Mouse (Mus musculus) midbrain, embryonic 11.5 days (tissue): Measurements from ENCODE around the gene Gstm3. TPM values are rescaled to one million over a fixed set of nuclear protein-coding genes. Genes with fewer than 3 reads are reported as not detected.
A peak's percentile ranks its signal among the peaks of the same experiment; 100 is the strongest.

ENCODE experiments used
- ATAC-seq: fragments of 200-750 bp; cut with Nextera tagmentation; 2 replicates; pipeline ENCODE4 v1.8.0; 2017; ENCODE audit warnings: moderate TSS enrichment, moderate library complexity; ENCODE audit not compliant: low FRiP score
- DNase-seq: peaks from one replicate; pipeline ENCODE4 v3.0.0; 2015; ENCODE audit warnings: low spot score; ENCODE audit errors: missing footprints
- H3K27ac ChIP-seq: fragments of 300-500 bp; sonication (generic); 2 replicates; pipeline ENCODE4 v1.5.1; 2014; ENCODE audit warnings: low read depth, low read length
- H3K27me3 ChIP-seq: fragments of 300-500 bp; sonication (generic); 2 replicates; pipeline ENCODE4 v1.6.1; 2014; ENCODE audit warnings: mild to moderate bottlenecking, low read length, moderate library complexity, mixed read lengths; ENCODE audit not compliant: control insufficient read depth, insufficient read depth
- H3K36me3 ChIP-seq: fragments of 300-500 bp; sonication (generic); 2 replicates; pipeline ENCODE4 v1.6.1; 2014; ENCODE audit warnings: mild to moderate bottlenecking, low read length, moderate library complexity, mixed read lengths; ENCODE audit not compliant: control insufficient read depth, insufficient read depth
- H3K4me1 ChIP-seq: fragments of 300-500 bp; sonication (generic); 2 replicates; pipeline ENCODE4 v1.6.1; 2014; ENCODE audit warnings: low read length; ENCODE audit not compliant: control insufficient read depth, insufficient read depth
- H3K4me2 ChIP-seq: fragments of 300-500 bp; sonication (generic); 2 replicates; pipeline ENCODE4 v1.6.1; 2014; ENCODE audit warnings: mild to moderate bottlenecking, moderate library complexity
- H3K4me3 ChIP-seq: fragments of 300-500 bp; sonication (generic); 2 replicates; pipeline ENCODE4 v1.5.1; 2014; ENCODE audit warnings: low read depth, low read length
- H3K9ac ChIP-seq: fragments of 300-500 bp; sonication (generic); 2 replicates; pipeline ENCODE4 v1.6.1; 2014; ENCODE audit warnings: low read length
- H3K9me3 ChIP-seq: fragments of 300-500 bp; sonication (generic); 2 replicates; pipeline ENCODE4 v1.6.1; 2016; ENCODE audit warnings: low read length; ENCODE audit not compliant: control insufficient read depth
- WGBS: fragments of 180-500 bp; shearing (Covaris S2); extraction: QIAGEN DNeasy Blood & Tissue Kit; methylation state at CpG from one replicate; pipeline ENCODE4 v1.1.7; 2014; 5-methylcytosine and 5-hydroxymethylcytosine counted together
- polyA plus RNA-seq: library from polyadenylated mRNA; unstranded; fragments of >200 nt; fragmentation: Nextera tagmentation; extraction: Ambion mirVana; gene quantifications from 2 replicates; pipeline ENCODE4 v1.2.1, GENCODE M21; 2014

Gene Gstm3
- polyA plus RNA-seq, 1 experiment from 2014 or later = not detected

DNA sequence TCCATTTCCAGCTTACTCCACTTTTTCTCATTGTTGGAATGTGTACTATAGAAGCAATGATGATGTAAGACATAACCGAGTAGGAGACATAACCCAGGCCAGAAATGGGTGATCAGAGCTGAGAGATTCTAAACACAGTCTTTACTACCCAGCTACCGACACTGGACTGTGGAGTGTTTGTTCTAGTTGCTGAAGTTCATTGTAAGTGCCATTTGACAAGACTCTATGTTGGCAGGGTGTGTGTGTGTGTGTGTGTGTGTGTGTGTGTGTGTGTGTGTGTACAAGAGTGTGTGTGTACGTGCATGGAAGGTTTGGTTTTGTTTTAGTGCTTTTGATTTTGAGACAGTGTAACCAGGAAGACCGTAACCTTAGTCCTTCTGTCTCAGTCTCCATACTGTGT is 39.4 kb downstream of the Gstm3 start:
- no peak for ATAC-seq
- WGBS = 90% methylated on average over 4 of the region's 4 CpGs

DNA sequence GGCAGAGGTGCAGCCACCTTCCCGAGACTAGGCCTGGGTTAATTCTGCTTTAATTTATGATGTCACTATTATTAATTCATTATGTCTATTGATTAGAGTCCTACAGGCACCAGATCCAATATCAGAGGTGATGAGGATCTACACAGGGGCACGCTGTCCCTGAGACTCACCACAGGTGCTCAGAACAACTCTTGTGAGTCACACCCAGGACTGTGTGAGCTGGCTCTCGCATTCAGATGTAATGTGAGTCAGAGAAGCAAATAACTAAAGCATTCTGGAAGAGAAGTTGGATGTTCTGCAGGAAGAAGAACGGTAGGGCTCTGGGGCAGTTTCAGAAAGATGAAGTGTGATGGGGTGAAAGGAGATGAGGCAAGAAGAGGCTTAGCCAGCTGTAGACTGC is 39.8 kb downstream of the Gstm3 start:
- Histone ChIP-seq H3K36me3 (no peaks in the 10 kb centered on the region), H3K27me3 (no peaks in the 10 kb centered on the region), H3K4me3 (no peak overlapping the region), H3K27ac (no peak overlapping the region), H3K4me1 (peaks cover 5% of the 10 kb centered on the region), H3K4me2 (no peak overlapping the region), H3K9me3 (no peaks in the 10 kb centered on the region), H3K9ac (no peak overlapping the region)
- ATAC-seq (no peak), DNase-seq (no peak)
- WGBS = 83% methylated on average over 4 of the region's 4 CpGs

More for the DNA sequence above, 39.4 kb downstream of the Gstm3 start:
- peaks cover 5% of the 10 kb centered on the region for H3K4me1 ChIP-seq
- H3K27me3 ChIP-seq = no peaks in the 10 kb centered on the region
- no peak overlapping the region for H3K4me3 ChIP-seq
- H3K9ac ChIP-seq = no peak overlapping the region
- no peak overlapping the region for H3K27ac ChIP-seq
- no peaks in the 10 kb centered on the region for H3K9me3 ChIP-seq
- no peaks in the 10 kb centered on the region for H3K36me3 ChIP-seq
- H3K4me2 ChIP-seq = no peak overlapping the region
- DNase-seq = no peak

DNA sequence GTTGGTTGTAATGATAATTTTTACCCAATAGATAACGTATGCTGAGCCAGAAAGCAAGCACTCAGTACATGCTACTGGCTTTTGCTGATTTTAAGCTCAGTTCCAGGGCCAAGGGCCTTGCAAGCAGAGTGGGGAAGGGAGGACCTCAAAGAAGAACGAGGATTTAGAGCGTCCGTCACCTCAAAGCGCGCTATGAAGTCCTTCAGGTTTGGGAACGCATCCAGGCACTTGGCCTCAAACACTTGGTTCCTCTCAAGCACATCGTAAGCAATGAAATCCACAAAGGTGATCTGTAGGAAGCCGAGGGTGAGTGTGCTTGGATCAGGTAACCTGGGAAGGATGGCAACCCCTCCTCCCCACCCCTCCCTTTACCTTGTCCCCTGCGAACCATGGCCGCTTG is 40.4 kb downstream of the Gstm3 start:
- no peaks in the 10 kb centered on the region for H3K9me3 ChIP-seq
- H3K4me1 ChIP-seq = peaks cover 5% of the 10 kb centered on the region
- H3K27ac ChIP-seq = no peak overlapping the region
- no peak overlapping the region for H3K4me2 ChIP-seq
- H3K9ac ChIP-seq = no peak overlapping the region
- H3K27me3 ChIP-seq = no peaks in the 10 kb centered on the region
- ATAC-seq (no peak), DNase-seq (no peak)
- H3K4me3 ChIP-seq = no peak overlapping the region
- WGBS = 84% methylated on average over 11 of the region's 11 CpGs
- H3K36me3 ChIP-seq = no peaks in the 10 kb centered on the region

DNA sequence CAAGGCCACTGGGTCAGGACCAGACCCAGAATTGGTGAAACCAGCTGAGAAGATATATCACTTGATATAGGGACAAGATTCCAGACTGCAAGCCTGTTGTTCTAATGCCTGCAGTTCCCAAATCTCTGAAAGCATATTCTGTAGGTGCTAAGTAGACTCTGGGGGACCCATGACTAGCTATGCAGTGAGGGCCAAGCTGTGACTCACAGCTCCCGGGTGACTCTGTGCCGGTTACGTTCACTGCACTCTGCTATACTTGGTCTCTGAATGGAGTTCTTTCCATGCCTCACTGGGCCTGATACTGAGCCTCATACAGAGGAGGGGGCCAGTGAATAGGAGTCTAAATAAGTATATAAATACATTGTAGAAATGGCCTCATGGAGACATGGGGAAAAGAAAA is 41.2 kb downstream of the Gstm3 start:
- Histone ChIP-seq H3K9ac (no peak overlapping the region), H3K36me3 (no peaks in the 10 kb centered on the region), H3K4me2 (no peak overlapping the region), H3K27ac (no peak overlapping the region), H3K4me1 (peaks cover 5% of the 10 kb centered on the region), H3K9me3 (no peaks in the 10 kb centered on the region), H3K4me3 (no peak overlapping the region), H3K27me3 (no peaks in the 10 kb centered on the region)
- WGBS = 76% methylated on average over 3 of the region's 3 CpGs
- ATAC-seq (no peak), DNase-seq (no peak)

DNA sequence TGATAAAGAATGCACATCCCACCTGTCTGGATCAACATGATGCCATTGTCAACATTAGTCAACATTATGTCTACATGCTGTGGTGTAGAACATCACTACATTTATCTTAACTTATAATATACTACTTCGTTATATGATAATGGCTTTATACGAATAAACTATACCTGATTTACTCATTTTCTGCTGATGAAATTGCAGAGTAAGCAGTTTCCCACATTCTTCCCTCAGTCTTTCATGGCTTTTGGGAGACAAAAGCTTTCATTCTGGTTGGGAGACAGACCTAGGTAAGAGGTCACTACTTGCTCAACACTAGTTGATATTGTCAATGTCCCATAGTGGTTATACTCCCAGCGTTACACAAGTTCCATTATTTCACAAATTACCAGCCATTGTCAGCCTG is 43.7 kb downstream of the Gstm3 start:
- H3K4me3 ChIP-seq = no peak overlapping the region
- no peaks in the 10 kb centered on the region for H3K4me1 ChIP-seq
- DNase-seq = no peak
- no peak for ATAC-seq
- no peaks in the 10 kb centered on the region for H3K27me3 ChIP-seq
- 89% methylated on average over 3 of the region's 3 CpGs for WGBS
- H3K9ac ChIP-seq = no peak overlapping the region
- H3K36me3 ChIP-seq = no peaks in the 10 kb centered on the region
- H3K4me2 ChIP-seq = no peak overlapping the region
- no peak overlapping the region for H3K27ac ChIP-seq
- no peaks in the 10 kb centered on the region for H3K9me3 ChIP-seq

DNA sequence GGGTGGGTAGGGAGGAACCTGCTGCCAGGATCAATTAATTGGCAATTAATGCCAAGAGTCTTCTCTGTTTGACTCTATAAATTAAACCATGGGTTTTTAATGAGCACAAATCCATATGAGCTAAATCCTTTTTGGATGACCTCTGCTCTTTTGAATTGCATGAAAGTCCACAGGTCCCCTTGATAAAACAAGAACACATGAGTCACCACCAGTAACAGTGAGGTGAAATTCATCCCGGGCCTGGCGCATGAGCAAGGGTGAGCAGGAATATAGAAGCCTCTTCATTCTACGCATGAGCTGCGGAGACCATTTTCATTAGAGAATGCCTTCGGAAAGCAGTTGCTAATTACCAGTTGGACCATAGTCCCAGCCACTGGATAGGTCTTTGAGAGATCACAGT is 48.7 kb downstream of the Gstm3 start:
- 95% methylated on average over 5 of the region's 5 CpGs for WGBS
- ATAC-seq = no peak
- Histone ChIP-seq H3K36me3 (no peaks in the 10 kb centered on the region), H3K27me3 (no peaks in the 10 kb centered on the region), H3K9ac (no peak overlapping the region), H3K9me3 (no peaks in the 10 kb centered on the region), H3K4me3 (no peak overlapping the region), H3K27ac (no peak overlapping the region), H3K4me1 (no peaks in the 10 kb centered on the region), H3K4me2 (no peak overlapping the region)
- no peak for DNase-seq

DNA sequence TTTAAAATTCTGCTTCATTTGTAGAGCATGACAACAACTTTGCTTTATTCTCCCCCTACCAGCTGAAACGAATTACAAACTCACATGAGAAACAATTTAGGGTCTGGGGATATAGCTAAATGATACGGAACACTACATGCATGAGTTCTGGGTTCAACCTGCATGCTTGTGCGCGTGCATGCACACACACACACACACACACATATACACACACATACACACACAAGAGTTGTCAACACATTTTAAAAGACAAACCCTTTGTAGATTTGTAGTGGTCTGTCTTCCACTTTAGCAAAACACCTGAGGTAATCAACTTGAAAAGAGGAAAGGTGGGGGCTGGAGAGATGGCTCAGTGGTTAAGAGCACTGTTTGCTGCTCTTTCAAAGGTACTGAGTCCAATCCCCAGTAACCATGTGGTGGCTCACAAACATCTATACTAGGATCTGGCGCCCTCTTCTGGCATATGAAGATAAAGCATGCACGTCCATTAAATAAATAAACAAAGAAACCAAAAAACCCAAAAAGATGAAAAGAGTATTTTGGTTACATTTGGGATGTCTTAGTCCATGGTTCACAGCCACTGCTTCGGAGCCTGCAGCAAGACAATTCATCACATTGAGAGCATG is 51.2 kb downstream of the Gstm3 start:
- Histone ChIP-seq H3K27ac (no peak overlapping the region), H3K4me3 (no peak overlapping the region), H3K27me3 (no peaks in the 10 kb centered on the region), H3K9me3 (no peaks in the 10 kb centered on the region), H3K4me2 (no peak overlapping the region), H3K36me3 (no peaks in the 10 kb centered on the region), H3K4me1 (no peaks in the 10 kb centered on the region), H3K9ac (no peak overlapping the region)
- DNase-seq = peak; percentile 92
- 57% methylated on average over 7 of the region's 7 CpGs for WGBS
- ATAC-seq = peak; percentile 58; the same call in 1 of the 2 replicates

DNA sequence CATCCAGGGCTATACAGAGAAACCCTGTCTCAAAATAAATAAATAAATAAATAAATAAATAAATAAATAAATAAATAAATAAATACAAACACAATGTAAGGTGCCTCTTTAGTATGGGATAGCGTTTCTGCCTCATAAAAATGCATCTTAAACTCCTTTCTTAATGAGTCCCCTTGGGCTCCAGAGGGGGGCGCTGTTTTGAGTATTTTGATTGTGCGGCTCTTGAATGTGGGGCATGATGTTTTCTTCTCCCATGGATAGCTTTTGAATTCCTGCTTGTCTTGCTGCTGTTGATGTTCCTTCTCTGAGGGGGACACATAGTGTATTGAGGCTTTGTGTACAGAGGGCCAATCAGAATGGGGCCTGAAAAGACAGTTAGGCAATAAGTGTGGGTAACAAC is 52.0 kb downstream of the Gstm3 start:
- 80% methylated on average over 3 of the region's 3 CpGs for WGBS
- no peak overlapping the region for H3K4me3 ChIP-seq
- H3K4me1 ChIP-seq = no peaks in the 10 kb centered on the region
- DNase-seq = no peak
- no peak for ATAC-seq
- no peak overlapping the region for H3K4me2 ChIP-seq
- H3K36me3 ChIP-seq = no peaks in the 10 kb centered on the region
- no peaks in the 10 kb centered on the region for H3K27me3 ChIP-seq
- H3K9ac ChIP-seq = no peak overlapping the region
- no peaks in the 10 kb centered on the region for H3K9me3 ChIP-seq
- no peak overlapping the region for H3K27ac ChIP-seq

DNA sequence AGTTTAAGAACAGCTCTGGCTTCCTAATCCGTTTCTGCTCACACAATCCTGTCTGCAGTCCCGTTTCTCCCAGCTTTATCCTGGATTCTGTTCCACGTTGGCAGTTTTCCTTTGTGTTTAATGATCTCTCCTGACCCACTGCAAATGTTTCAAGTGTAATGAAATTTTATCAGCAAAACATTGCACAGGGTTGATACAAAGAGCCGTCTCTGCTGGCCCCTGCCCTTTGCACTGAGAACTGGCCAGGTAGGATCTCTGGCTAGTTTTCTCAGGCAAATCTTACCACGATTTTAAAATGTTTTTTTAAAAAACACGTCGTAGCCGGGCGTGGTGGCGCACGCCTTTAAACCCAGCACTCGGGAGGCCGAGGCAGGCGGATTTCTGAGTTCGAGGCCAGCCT is 52.4 kb downstream of the Gstm3 start:
- Histone ChIP-seq H3K4me3 (no peak overlapping the region), H3K4me1 (no peaks in the 10 kb centered on the region), H3K27me3 (no peaks in the 10 kb centered on the region), H3K4me2 (no peak overlapping the region), H3K27ac (no peak overlapping the region), H3K9me3 (no peaks in the 10 kb centered on the region), H3K36me3 (no peaks in the 10 kb centered on the region), H3K9ac (no peak overlapping the region)
- DNase-seq = no peak
- no peak for ATAC-seq
- WGBS = 75% methylated on average over 15 of the region's 15 CpGs
